Mouse (Mus musculus) stomach, embryonic 16.5 days (tissue): ENCODE results near the gene Fgd2. TPM values are rescaled to one million over a fixed set of nuclear protein-coding genes. Genes with fewer than 3 reads are reported as not detected.

Experiments used
- ATAC-seq: fragments of 200-750 bp; cut with Nextera tagmentation; 2 replicates; pipeline ENCODE4 v1.8.0; 2017; ENCODE audit warnings: moderate number of reproducible peaks, moderate TSS enrichment; ENCODE audit not compliant: insufficient read depth, low FRiP score
- H3K27ac ChIP-seq: fragments of 300-500 bp; sonication (generic); 2 replicates; pipeline ENCODE4 v1.5.1; 2014; ENCODE audit warnings: low read length
- H3K27me3 ChIP-seq: fragments of 300-500 bp; sonication (generic); 2 replicates; pipeline ENCODE4 v1.6.1; 2014; ENCODE audit warnings: low read length, control low read depth, mixed read lengths; ENCODE audit not compliant: control insufficient read depth, insufficient read depth
- H3K36me3 ChIP-seq: fragments of 300-500 bp; sonication (generic); 2 replicates; pipeline ENCODE4 v1.6.1; 2014; ENCODE audit warnings: low read length; ENCODE audit not compliant: control insufficient read depth, insufficient read depth
- H3K4me1 ChIP-seq: fragments of 300-500 bp; sonication (generic); 2 replicates; pipeline ENCODE4 v1.6.1; 2014; ENCODE audit warnings: low read length, control low read depth, mixed read lengths; ENCODE audit not compliant: control insufficient read depth, insufficient read depth
- H3K4me2 ChIP-seq: fragments of 300-500 bp; sonication (generic); 2 replicates; pipeline ENCODE4 v1.6.1; 2014; ENCODE audit warnings: low read depth, low read length, mixed read lengths
- H3K4me3 ChIP-seq: fragments of 300-500 bp; sonication (generic); replicated peaks from 2 replicates; pipeline ENCODE4 v1.5.1; 2014; ENCODE audit warnings: mild to moderate bottlenecking, low read length
- H3K9ac ChIP-seq: fragments of 300-500 bp; sonication (generic); 2 replicates; pipeline ENCODE4 v1.6.1; 2014; ENCODE audit warnings: low read length
- H3K9me3 ChIP-seq: fragments of 300-500 bp; sonication (generic); replicated peaks from 2 replicates; pipeline ENCODE4 v1.6.1; 2016; ENCODE audit warnings: low read length, control low read depth; ENCODE audit not compliant: control insufficient read depth
- WGBS: fragments of 180-500 bp; shearing (Covaris S2); extraction: QIAGEN DNeasy Blood & Tissue Kit; methylation state at CpG from one replicate; pipeline ENCODE4 v1.1.7; 2014; 5-methylcytosine and 5-hydroxymethylcytosine counted together
- polyA plus RNA-seq: library from polyadenylated mRNA; unstranded; fragments of >200 nt; fragmentation: Nextera tagmentation; extraction: Ambion mirVana; gene quantifications from 2 replicates; pipeline ENCODE4 v1.2.1, GENCODE M21; 2015

Fgd2 gene
- polyA plus RNA-seq, 1 experiment from 2014 or later, result 13.1 TPM

DNA sequence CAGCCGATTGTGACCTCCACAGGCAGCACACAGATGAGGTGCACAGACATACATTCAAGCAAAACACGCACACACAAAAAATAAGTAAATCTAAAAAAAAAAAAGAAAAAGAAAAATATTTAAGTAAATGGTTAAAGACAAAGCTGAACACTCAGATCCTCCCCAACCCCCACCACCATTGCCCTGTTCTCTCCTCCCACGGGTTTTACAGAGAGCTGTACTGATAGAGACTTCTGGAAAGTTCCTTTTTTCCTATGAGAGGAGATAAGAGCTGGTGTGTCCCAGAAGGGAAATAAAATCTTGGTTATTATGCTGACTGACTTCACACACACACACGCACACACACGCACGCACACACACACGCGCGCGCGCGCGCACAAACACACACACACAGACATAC lies 47.6 kb downstream of the Fgd2 start:
- H3K9ac ChIP-seq, result no peak overlapping the region
- no peaks in the 10 kb centered on the region for H3K9me3 ChIP-seq
- H3K4me1 ChIP-seq, result no peaks in the 10 kb centered on the region
- H3K4me2 ChIP-seq, result no peak overlapping the region
- ATAC-seq, result no peak
- WGBS, result 89% methylated on average over 13 of the region's 13 CpGs
- H3K4me3 ChIP-seq, result no peak overlapping the region
- no peaks in the 10 kb centered on the region for H3K27me3 ChIP-seq
- no peak overlapping the region for H3K27ac ChIP-seq
- H3K36me3 ChIP-seq, result no peaks in the 10 kb centered on the region

DNA sequence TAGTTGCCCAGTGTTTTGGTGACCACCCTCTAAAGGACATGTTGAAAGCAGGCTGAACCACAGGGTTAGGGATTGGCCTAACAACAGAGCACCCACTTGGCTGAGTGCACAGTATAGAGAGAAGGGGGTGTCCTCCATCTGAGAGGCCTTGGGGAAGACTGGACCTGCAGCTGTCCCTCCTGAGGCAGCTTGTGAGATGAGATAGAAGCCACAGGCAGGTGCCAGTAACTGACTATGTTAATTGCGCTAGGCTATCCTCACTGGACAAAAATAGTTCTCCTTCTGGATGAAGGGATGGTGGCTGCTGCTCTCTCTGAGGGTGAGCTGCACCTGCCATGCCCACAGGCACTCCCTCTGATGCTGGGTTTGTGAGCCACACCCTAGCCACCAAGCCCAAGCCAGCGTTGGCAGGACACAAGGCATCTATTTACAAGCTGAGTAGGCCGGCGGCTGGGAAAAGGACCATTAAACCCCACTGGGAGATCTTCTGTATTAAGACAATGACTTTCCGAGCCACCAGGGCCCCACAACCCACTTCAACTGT lies 49.2 kb downstream of the Fgd2 start:
- H3K4me2 ChIP-seq, result no peak overlapping the region
- H3K36me3 ChIP-seq, result no peaks in the 10 kb centered on the region
- no peak for ATAC-seq
- no peaks in the 10 kb centered on the region for H3K27me3 ChIP-seq
- H3K9me3 ChIP-seq, result no peaks in the 10 kb centered on the region
- H3K4me1 ChIP-seq, result no peaks in the 10 kb centered on the region
- 77% methylated on average over 5 of the region's 5 CpGs for WGBS
- H3K27ac ChIP-seq, result no peak overlapping the region
- no peak overlapping the region for H3K9ac ChIP-seq
- H3K4me3 ChIP-seq, result no peak overlapping the region

DNA sequence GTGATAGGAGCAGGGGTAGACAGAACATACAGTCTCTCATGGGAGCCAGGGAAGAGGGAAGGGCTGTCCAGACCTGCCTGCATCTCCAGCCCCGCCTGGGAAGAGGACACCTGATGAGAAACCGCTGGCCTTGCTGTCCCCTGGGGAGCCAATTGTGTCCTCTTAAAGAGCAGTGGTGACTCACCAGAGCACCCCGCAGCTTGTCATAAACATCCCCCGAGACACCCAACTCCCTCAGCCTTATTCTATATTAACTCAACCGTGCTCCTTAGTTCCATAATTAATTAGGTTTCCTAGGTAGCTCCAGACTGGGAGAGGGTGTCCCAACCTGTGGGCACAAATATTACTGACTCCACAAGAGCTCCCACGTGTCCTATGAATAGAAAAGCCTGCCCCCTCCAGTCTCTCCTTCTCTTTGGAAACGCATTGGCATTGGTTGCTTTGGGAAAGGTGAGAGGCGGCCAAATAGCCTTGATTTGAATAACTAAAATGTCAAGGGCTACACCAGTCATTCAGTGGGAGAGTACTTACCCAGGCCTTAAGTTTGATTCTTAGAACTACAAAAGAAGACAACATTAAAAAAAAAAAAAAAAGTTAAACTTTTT lies 51.2 kb downstream of the Fgd2 start:
- Histone ChIP-seq H3K4me2 (no peak overlapping the region), H3K36me3 (no peaks in the 10 kb centered on the region), H3K4me3 (no peak overlapping the region), H3K27me3 (no peaks in the 10 kb centered on the region), H3K4me1 (peaks cover 11% of the 10 kb centered on the region; the same call in 1 of the 2 replicates), H3K9me3 (no peaks in the 10 kb centered on the region), H3K9ac (no peak overlapping the region), H3K27ac (no peak overlapping the region)
- ATAC-seq, result no peak
- 55% methylated on average over 8 of the region's 8 CpGs for WGBS

DNA sequence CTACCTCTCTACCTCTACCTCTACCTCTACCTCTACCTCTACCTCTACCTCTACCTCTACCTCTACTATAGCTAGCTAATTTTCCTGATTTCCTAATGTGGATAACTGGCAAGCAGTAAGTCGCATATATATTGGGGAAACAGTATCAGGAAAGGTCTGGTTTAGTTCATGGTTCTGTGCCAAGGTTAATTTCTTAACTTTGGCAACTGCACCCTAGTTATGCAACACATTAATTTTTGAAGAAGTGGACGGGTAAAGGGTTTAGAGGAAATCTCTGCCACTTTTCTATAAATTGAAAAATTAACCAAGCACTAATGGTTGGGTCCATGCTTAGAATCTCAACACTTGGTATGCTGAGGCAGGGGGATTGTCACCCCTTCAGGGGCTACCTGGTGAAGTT lies 53.9 kb downstream of the Fgd2 start:
- Histone ChIP-seq H3K9me3 (no peaks in the 10 kb centered on the region), H3K4me2 (no peak overlapping the region), H3K27me3 (no peaks in the 10 kb centered on the region), H3K4me1 (peaks cover 13% of the 10 kb centered on the region; the same call in 1 of the 2 replicates), H3K9ac (no peak overlapping the region), H3K36me3 (no peaks in the 10 kb centered on the region), H3K4me3 (no peak overlapping the region), H3K27ac (no peak overlapping the region)
- no peak for ATAC-seq
- 85% methylated on average over 2 of the region's 2 CpGs for WGBS

DNA sequence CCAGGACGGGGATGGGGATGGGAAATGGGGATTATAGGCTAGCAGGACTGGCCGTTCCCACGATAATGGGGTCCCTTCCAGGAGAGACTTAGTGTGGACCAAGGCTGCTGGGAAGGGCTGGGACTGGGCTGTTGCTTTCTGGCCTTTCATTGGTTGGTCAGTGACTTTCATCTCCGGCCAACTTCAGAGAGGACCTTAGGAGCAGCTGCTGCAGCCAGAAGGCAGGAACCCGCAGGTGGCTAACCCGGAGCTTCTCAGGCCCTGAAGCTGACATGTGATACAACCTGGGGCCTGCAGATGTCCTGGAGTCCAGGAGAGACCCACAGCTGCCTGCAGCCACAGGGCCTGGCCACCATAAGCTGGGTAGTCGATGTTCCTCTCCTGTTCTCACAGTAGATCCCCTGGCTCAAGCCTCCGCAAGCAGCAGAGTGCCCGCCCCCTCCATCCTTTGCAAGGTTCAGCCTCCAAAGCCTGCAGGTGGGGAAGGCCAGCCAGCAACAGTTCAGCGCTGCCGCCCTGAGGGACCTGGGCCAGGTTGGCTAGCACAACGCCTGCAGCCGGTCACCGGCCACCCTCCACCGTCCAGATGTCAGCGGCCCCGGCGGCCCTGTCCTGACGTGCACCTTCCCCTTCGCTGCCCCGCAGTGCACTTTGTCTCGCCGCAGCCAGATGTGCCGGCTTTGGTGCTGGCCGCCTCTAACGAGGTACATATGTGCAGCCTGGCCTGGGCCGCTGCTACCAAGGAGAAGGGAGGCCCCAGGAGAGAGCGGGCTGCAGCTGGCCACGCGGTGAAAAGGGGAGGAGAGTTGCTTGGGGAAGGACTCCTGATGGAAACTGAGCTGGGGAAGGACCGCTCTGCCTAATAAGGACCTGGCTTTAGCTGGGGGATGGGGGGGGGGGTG lies 55.3 kb downstream of the Fgd2 start:
- peak; percentile 80; the same call in 1 of the 2 replicates for ATAC-seq
- Histone ChIP-seq H3K27ac (peak overlapping the region; percentile 64), H3K4me3 (peak overlapping the region; percentile 32), H3K9ac (peak overlapping the region; percentile 66), H3K4me2 (peak overlapping the region; percentile 55), H3K4me1 (peaks cover 13% of the 10 kb centered on the region; the same call in 1 of the 2 replicates), H3K27me3 (no peaks in the 10 kb centered on the region), H3K36me3 (no peaks in the 10 kb centered on the region), H3K9me3 (no peaks in the 10 kb centered on the region)
- 13% methylated on average over 31 of the region's 31 CpGs for WGBS

DNA sequence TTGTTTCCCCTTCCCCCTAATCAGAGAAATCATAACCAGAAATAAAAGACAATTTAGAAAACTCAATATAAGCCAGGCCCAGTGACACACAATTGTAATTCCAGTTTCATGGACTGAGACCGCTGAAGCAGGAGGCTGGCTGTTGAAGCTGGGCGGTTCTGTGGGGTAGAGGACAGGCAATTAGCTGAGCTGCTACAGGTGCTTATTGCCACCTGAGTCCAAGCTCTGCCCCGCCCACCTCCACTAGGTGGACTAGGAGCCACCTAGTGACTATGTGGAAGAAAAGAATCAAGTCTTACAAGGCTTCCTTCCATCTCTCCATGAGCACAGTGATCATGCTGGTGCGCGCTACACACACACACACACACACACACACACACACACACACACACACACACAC lies 56.0 kb downstream of the Fgd2 start:
- Histone ChIP-seq H3K4me1 (peaks cover 13% of the 10 kb centered on the region; the same call in 1 of the 2 replicates), H3K27ac (peak overlapping the region; percentile 64), H3K9me3 (no peaks in the 10 kb centered on the region), H3K9ac (no peak overlapping the region), H3K27me3 (no peaks in the 10 kb centered on the region), H3K4me2 (peak overlapping the region; percentile 55; the same call in 1 of the 2 replicates), H3K4me3 (no peak overlapping the region), H3K36me3 (no peaks in the 10 kb centered on the region)
- no peak for ATAC-seq
- 49% methylated on average over 5 of the region's 5 CpGs for WGBS

DNA sequence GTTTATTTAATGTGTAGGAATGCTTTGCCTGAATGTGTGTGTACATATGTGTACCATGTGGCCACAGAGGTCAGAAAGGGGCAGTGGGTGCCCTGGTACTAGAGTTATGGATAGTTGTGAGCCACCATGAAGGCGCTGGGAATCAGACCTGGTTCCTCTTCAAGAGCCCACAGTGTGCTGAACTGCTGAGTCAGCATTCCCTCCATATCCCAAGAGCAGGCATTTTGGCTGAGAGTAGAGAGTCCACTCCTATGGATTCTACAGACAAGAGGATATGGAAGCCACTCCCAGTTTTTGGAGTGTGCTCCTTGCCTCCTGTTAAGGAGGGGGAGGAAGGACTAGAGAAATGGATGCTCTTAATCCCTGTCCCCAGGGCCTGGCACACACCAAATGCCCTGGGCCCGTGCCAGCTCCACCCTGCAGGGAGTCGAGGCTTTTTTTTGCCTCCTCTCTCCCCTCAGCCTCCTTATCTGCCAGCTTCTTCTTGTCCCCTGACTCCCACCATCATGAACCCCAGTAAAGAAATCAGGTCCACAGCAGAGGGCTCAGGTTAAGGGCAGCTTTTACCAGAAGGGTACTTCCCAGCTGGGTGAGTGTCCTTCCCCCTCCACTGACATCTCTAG lies 58.2 kb downstream of the Fgd2 start:
- H3K36me3 ChIP-seq, result no peaks in the 10 kb centered on the region
- H3K9ac ChIP-seq, result no peak overlapping the region
- no peak overlapping the region for H3K4me2 ChIP-seq
- ATAC-seq, result no peak
- H3K27ac ChIP-seq, result no peak overlapping the region
- H3K9me3 ChIP-seq, result no peaks in the 10 kb centered on the region
- peaks cover 13% of the 10 kb centered on the region; the same call in 1 of the 2 replicates for H3K4me1 ChIP-seq
- no peak overlapping the region for H3K4me3 ChIP-seq
- H3K27me3 ChIP-seq, result no peaks in the 10 kb centered on the region
- 55% methylated on average over 3 of the region's 3 CpGs for WGBS

DNA sequence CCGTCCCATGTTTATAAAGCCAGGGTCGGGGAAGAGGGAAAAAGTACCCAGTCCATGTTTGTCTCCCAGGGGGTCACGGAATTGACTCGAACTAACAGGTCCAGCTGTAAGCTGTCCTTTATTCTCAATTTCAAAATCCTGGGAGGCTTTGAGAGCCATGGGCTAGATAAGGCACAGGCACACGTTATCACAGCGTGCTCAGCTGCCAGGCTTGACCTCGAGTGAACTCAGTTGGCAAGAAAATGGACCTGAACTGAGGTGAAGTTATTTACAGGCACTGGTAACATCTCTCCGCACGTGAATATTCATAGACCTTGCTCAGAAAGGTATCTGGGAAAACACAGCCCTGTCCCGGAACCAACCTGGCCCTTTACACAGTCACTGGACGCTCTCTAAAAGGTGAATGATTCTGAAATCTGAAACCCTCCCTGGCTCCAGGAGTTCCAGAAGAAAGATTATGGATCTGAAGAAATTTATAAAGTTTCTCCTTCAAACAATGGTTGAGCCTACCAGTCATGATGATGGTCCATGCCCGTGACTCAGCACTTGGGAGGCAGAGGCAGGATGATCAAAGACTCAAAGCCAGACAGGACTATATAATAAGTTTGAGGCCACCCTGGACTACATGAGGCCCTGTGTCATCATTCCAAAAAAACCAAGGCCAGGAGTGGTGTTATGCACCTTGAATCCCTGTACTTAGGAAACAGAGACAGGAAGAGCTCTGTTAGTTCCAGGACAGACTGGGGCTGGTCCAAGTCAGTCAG lies 59.4 kb downstream of the Fgd2 start:
- ATAC-seq, result no peak
- no peaks in the 10 kb centered on the region for H3K9me3 ChIP-seq
- WGBS, result 64% methylated on average over 12 of the region's 12 CpGs
- no peaks in the 10 kb centered on the region for H3K27me3 ChIP-seq
- H3K27ac ChIP-seq, result no peak overlapping the region
- no peaks in the 10 kb centered on the region for H3K36me3 ChIP-seq
- H3K4me1 ChIP-seq, result peaks cover 13% of the 10 kb centered on the region; the same call in 1 of the 2 replicates
- no peak overlapping the region for H3K9ac ChIP-seq
- no peak overlapping the region for H3K4me2 ChIP-seq
- no peak overlapping the region for H3K4me3 ChIP-seq
